Mouse (Mus musculus) cerebellum, postnatal 10 days (tissue): ENCODE results near the gene Akirin2.
"Not testable (repeated sequence)": the region's sequence is repeated elsewhere in the genome, so short reads cannot be mapped to it uniquely, and the experiment has no call there.

Experiments
- DNase-seq, 2 experiments: peaks; one replicate each; pipeline ENCODE4 v3.0.0; 2021; ENCODE audit warnings: mixed read lengths in 2 of 2

Gene Akirin2

DNA sequence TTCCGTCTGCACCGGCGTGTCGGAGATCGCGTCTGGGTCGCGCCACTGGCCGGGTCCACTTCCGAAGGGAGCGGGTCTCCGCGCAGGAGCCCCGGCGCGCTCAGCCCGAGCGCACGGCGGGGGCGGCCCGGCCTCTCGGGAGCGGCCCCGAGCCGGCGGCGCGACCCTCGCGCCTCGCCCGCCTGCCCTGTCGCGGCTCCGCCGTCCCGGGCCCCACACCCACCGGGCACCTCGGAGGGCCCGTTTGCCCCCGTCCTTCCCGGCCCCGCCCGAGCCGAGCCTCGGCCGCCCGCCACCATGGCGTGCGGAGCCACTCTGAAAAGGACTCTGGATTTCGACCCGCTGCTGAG, at the start of gene Akirin2:
TSS of gene Akirin2 (plus strand) at position 190 of the 350 bp plus-strand sequence.
- DNase-seq = peak; percentile 63 to 68

DNA sequence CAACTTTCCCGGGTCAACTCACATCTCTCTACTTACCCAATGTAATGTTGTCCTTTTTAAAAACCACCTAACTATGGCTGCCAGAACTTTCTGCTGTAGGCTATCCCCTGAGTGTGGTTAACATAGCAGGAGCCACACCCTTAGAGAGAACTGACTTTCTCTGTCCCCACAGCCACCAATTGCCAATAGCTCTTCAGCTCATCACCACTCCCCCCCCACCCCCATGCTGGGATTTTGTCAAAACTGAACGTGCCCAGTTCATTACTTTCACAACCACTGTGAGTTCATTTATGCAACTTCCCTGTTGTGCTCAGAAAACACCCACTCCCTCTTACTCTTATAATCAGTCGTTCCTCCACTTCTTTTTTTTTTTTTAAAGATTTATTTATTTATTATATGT, 40.4 kb upstream of the Akirin2 start:
- no peak for DNase-seq

DNA sequence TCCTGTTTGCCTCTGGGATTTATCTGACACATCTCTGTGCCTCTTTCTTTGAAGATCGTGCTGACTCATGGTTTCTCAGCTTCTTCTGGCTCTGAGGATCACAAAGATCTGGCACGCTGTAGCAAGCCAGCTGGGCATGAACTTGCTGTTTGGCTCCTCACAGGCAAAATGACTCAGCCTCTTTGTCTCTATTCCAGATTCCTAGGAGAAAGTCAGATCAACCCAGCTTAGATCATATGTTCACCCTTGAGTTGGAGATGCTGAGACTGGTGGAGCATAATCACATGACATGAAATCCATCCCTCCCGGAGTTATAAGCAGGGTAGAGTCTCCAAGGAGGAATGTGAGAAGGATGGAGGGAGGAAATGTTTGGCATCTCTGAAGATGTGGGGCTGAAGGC, 27.9 kb upstream of the Akirin2 start:
- peak; percentile 90 to 91 for DNase-seq

DNA sequence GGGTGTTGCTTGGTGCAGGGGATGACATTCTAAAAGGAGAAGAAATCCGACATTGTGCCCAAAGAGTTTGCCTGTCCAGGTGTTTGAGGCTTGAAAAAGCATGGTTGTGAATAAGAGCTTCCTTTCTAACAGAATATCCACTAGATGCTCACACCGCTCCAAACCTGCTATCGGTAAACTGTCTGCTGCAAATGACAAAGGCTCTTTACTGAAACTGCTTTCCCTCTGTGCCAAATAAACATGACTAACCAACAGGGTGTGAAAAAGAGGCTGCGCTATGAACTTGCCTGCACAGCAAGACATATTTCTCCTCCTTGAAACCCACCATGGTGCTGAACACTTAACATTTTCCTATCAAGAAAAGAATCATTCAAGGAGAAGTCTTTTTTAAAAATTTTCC, 27.2 kb upstream of the Akirin2 start:
- DNase-seq = peak; percentile 34 to 38

DNA sequence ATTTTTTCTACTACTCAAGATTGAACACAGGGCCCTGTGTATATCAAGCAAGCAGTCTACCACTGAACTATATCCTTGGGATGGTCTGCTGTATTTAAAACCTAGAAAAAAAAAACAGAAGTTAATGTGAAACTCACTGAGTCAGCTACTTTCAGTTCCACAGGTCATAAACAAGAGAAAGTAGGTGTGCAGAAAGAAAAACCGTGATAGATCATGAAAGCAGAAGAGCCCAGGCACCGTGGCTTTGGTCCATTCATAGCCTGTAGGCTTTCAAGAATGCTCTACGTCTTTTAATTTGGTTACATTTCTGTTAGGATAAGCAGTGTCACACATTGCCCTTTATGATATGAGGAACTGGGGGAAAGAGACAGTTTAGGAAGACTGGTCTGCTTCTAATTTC, 24.0 kb upstream of the Akirin2 start:
- DNase-seq = no peak

DNA sequence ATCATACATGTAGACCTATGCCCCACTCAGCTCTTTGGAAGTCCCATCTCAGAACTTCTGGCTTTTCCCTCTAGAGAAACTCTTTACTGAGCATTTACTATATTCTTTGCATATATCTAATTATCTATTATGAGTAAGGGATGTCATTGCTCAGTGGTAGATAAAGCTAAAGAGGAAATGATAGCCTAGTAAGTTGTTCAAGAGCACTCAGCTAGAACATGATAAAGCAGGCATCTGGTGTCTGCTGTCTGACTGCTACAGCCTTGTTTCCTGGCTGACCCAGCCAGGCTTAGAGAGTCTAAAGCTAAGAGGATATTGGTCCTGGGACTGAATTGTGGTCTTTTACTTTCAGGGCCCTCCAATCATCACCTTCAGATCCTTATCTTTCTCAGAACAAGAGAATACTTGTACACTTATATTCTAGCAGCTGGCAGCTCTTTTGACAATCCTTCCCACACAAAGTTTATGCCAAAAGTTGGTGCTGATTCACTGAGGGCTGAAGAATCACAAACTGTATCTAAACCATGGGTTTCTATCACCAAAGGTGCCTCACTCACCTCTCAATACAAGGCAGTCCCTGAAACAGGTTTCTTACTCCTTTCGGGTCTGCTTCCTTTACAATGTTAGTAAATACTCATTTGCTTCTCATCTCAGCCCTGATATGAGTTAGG, 22.2 kb upstream of the Akirin2 start:
- no peak for DNase-seq

DNA sequence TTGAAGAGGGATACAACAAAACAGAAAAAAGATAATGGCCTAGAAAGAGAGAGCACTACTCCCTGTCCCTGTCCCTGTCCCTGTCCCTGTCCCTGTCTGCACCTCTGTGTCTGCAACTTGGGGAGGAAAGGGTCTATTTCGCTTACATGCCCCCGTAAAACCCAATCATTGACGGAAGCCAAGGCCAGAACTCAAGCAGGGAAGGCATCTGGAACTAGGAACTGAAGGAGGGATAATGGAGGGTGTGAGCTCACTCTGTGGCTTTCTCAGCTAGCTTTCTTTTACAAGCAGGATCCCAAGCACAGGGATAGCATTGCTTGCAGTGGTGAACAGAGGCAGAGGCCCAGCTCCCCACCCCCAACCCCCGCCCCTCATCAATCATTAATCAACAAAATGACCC, 21.4 kb upstream of the Akirin2 start:
- peak; percentile 50 to 59 for DNase-seq

DNA sequence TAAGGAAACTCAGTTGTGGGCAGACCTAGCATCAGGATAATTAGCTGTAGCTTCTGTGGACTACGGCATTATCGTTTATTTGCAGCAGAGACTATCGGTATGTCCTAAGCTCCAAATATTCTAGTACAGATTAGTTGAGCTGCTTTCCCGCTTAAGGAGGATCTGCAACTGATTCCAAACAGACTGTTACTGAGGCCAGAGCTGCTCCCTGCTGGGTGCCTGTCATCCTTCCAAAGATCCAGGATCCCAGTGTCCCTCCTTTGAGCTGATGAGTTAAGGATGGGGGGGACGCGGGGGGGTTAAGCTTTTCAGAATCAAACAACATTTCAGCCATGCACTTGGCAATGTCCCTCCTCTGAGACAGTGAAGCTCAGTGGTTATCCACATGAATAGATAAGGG, 20.8 kb upstream of the Akirin2 start:
- peak; percentile 87 to 89 for DNase-seq

DNA sequence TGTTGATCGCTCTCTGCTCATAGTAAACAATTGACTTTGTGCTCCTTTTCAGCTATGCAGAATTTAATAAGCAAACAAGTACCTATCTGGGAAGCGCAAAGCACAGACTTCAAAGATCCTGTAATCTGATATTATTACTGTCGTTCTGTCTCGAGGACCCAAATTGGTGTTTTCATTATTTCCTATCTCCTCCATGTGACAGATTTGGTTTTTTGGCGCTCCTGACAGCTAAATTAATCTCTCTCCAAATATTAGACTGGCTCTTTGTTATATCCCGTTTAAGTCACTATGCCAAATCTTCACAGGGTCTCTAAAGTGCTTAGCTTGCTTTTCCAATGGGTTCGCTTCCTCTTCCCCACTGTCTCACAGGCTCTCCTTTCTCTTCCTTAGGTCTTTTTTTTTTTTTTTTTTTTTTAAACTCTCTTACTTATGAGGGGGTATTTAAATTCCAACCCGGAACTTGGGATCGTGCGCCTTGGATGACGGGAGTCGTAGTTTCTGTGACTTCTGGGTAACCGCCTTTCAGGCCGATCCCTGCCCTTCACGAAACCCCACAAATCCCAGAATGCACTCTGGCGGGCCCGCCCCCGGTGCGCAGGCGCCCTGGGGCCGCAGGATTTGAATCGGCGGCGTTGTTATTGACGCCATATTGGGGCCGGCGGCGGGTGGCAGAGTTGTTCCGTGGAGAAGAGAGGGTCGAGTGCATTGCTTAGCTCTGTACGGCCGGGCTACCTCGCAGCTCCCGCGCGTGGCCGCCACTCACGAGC, 573 bp upstream of the Akirin2 start:
- DNase-seq = peak; percentile 96 to 98

DNA sequence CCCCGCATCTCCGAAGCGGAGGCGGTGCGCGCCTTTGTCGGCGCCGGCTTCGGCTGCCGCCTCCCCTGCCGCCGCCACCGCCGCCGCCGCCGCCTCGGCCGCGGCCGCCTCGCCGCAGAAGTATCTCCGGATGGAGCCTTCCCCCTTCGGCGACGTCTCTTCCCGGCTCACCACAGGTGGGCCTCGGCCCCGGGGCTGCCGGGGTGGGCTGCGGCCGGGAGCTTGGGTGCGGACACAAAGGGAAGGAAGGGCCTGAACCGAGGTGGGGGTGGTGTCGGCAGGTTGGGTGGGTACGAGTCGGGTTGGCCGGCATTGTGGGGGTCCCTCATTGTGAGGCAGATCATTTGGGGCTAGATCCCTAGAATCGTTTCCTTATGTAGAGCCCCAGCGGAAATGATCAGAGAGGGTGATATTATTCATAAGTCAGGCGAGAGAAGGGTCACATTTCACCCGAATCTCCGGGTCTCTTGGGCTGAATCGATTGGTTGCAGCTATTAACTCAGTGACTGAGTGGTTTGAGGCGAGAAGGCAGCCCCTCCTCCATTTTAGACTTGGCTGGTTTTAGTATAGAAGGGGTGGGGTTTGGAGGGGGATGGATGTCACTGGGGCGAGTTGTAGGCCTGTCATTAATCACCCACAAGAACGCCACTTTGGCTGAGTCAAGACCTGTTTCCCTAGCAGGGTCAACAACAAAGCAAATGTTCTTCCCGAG, 517 bp downstream of the Akirin2 start:
- DNase-seq = peak; percentile 76 to 80

DNA sequence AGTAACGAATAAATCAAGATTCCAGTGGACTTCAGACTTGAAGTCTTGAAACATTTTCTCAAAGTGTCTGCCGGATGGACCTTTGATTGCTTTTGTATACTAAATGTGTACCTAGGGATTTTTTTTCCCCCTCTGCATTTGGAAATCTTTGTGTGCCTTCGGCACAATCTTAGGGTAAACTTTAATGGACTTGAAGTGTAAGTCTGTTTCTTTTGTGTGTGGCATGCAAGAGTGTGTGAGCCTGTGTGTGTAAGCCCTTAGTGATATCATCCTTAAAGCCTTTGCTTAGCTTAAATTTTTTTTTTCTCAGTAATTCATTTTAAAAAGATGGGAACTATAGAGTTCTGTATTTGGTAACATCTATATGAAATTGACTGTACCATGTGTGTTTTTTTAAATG, 1.2 kb downstream of the Akirin2 start:
- DNase-seq = no peak

DNA sequence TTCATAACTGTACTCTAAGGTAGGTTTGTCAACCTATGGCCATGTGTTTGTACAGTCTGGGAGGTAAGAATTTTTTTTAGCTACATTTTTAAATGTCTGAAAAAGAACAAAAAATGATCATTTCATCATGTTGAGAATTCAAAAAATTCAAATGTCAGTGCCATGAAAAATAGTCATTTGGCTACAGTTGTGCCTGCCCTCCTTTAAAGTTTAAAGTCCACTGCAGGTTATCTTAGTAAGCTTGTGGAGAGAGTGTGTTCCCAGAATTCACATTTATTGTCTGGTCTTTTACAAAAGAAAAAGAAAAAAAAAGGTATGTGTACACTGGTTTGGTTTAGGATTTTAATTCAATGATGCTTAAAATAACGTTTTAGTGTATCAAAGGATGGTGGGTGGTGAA, 3.9 kb downstream of the Akirin2 start:
- DNase-seq = no peak

DNA sequence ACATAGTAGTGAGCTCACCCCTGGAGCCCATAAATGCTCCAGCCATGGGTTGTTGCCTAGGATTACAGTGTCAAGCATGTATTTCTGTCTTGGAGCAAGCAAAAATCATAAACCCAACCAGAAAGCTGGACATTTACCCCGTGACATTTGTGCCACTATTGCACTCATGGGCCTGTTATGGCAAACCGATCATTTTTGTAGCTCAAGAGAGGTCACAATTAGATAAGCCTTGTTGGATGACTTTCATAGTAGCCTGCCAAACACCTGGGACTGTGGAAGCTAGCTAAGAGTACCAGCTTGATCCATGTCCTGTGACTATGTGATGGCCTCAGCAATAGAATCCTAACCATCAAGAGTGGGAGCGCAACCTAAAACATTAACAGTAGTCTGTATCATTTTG, 4.9 kb downstream of the Akirin2 start:
- no peak for DNase-seq

DNA sequence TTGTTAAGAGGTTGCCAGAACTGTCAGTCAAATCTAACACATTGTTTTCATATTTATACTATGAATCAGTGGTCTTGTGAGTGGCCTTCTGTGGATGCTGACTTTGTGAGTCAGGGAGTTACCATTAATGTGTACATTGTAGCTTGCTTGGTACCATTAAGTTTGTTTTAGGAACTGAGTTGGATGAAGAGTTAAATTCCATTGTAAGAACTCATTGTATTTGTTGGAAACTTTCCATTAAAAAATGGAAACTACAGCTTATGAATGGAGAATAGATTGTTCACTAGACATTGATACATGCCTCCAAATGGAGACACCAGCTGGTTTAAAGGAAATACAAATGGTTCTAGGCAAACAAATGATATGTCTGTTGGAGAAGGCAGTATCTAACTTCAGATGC, 5.4 kb downstream of the Akirin2 start:
- no peak for DNase-seq

DNA sequence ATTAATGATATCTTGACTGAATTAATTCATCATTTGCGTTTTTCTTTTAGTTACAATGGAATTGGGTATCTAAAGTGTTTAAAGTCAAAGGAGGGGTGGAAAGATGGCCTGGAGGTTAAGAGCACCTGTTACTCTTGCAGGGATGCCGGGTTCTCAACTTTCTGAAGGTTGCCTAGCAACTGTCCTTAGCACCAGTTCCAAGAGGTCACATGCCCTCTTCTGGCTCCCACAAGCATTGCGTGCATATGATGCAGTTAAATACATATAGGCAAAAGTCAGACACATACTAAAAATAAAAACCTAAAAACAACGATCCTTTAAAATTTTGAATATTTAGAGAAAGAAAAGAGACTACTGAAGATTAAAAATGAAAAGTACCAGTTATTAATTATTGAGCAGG, 10.2 kb downstream of the Akirin2 start:
- peak; percentile 62 to 68 for DNase-seq

DNA sequence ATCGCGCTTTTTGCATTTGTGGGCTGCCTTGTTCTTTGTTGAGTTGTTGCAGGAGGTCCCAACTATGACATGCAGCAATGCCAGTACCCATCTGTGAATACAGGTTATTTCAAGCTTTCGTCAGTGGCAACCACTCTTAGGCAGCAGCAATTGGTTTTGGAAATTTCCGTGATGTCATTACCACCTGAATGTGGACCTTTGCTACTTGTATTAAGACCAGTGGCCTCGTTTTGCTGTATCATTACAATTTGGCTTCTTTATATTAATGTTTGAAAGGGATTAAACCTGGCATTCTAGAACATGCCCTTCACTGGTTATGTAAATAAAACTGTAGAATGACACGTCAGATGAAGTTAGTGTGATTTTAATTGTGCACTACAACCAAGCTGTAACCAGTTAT, 15.5 kb downstream of the Akirin2 start:
- DNase-seq = no peak

DNA sequence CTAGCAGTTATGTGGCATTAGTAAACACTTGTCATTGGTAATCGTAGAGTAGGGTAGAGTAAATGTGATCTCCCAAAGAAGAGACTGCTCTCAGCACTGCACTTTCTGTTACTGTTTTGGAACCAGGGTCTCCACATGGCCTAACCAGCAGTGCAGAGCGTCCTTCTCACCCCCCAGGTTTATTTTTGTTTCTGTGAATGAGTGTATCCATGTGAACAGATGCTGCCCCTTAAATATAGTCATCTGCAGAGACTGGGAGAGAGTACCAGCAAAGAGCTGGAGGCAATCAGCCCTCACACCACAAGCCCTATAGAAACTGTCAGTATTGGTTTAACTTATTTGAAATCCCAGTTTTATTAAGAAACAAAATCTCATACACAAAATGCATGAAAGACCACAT, 22.1 kb downstream of the Akirin2 start:
- no peak for DNase-seq

DNA sequence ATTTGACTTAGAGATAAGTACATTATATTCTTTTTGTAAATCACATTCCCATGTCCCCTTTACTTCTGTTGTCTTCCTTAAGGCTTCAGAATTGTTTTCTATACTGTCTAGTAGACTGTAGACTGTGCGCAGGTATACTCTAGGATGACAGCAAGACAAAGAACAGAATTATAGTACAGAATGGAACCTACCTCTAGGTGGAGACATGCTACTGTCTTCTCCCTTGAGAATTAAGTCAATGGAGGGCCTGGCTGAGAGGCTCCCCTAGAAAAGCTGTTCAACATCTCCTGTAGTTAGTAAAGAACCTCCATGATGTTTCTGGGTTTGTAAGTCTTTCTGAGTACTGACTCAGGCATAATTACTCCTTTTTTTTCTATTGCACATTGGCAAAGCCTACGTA, 26.3 kb downstream of the Akirin2 start:
- no peak for DNase-seq

DNA sequence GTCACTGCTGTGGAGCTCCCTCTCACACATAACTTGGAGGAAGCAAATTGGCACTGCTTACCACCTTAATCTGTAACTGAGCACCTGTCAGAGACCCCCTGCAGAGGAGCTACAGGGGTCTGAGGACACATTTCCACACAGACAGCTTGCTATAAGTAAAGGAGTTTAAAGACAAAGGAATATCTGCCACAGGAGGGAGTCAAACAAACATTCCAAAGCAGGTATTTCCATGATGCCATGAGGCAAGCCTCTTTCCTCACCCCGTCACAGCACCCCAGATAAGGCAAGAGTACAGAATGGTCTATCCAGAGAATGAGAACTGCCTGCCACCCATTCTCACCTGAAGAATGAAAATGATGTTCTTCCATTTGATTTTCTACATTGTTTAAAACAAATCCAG, 28.5 kb downstream of the Akirin2 start:
- DNase-seq = no peak

DNA sequence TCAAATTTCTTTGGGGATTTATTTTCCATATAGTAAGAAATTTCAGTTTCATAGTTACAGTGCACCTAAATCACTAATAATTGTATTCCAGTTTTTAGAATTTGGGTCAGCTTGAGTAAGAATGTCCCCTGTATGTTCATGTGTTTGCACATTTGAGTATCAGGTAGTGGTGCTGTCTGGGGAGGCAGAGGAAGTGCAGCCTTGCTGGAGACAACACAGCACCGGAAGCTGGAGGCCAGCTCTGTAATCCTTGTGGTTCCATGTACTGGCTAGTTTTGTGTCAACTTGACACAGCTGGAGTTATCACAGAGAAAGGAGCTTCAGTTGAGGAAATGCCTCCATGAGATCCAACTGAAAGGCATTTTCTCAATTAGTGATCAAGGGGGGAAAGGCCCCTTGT, 30.8 kb downstream of the Akirin2 start:
- DNase-seq = not testable (repeated sequence)

DNA sequence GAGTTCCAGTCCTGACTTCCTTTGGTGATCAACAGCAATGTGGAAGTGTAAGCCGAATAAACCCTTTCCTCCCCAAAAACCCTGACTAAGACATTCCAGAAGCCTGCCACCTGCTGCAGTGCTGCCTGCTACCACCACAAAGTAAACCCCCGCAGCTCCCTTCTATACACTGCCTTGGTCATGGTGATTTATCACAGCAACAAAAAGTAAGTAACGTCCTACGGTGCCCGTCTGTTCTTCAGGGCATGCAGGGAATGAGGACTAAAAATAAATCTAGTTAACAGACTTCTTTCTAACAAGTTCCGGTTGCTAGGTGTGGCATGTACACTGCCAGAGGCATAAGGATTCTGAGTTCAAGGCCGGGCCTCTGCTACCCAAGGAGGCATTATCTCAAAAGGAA, 31.3 kb downstream of the Akirin2 start:
- DNase-seq = no peak

DNA sequence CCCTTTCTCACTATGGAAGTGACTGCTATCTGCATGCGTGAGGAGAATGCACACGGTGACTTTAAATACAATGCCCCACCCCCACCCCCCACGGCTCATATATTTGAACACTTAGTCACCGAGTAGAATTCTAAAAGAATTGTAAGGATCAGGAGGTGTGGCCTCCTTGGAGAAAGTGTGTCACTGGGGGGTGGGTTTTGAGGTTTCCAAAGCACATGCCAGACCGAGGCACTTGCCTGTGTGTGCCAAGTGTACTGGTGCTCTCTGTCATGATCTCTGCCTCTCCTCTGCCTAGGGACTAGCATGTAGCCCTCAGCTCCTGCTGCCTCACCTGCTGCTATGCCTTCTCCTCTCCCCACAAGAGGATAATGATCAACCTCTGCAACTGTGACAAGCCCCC, 31.7 kb downstream of the Akirin2 start:
- DNase-seq = no peak

DNA sequence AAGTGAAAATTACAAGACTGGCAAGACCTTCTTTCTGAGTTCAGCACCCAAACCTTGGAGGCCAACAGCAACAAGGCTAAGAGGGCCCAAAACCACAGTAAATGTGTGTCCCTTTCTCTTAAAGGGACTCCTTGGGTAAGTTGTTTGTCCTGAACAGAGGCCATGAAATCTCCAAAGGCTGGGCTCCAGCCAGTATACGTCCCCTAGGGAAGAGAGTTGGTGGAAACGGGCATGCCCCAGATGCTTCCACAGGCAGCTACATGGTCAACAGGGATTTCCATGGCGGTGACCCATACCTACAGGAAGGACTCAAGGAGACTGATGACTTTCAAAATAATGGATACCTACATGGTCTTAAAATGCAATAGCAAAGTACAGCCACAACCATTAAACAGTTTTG, 32.7 kb downstream of the Akirin2 start:
- DNase-seq = no peak
